Mouse (Mus musculus) neural tube, embryonic 15.5 days (tissue): ENCODE data around the gene Foxo6. TPM values are rescaled to one million over a fixed set of nuclear protein-coding genes. Genes with fewer than 3 reads are reported as not detected.

Source experiments
- ATAC-seq: fragments of 200-750 bp; cut with Nextera tagmentation; 2 replicates; pipeline ENCODE4 v1.8.0; 2017; ENCODE audit warnings: mild to moderate bottlenecking, moderate TSS enrichment, moderate library complexity; ENCODE audit not compliant: low FRiP score
- H3K27ac ChIP-seq: fragments of 300-500 bp; sonication (generic); replicated peaks from 2 replicates; pipeline ENCODE4 v1.5.1; 2015; ENCODE audit warnings: mild to moderate bottlenecking, inconsistent platforms
- H3K27me3 ChIP-seq: fragments of 300-500 bp; sonication (generic); replicated peaks from 2 replicates; pipeline ENCODE4 v1.6.1; 2015; ENCODE audit warnings: inconsistent platforms
- H3K36me3 ChIP-seq: fragments of 300-500 bp; sonication (generic); 2 replicates; pipeline ENCODE4 v1.6.1; 2015; ENCODE audit warnings: inconsistent platforms
- H3K4me1 ChIP-seq: fragments of 300-500 bp; sonication (generic); 2 replicates; pipeline ENCODE4 v1.6.1; 2015; ENCODE audit warnings: inconsistent platforms
- H3K4me2 ChIP-seq: fragments of 300-500 bp; sonication (generic); 2 replicates; pipeline ENCODE4 v1.6.1; 2015; ENCODE audit warnings: inconsistent platforms, mild to moderate bottlenecking, moderate library complexity
- H3K4me3 ChIP-seq: fragments of 300-500 bp; sonication (generic); replicated peaks from 2 replicates; pipeline ENCODE4 v1.5.1; 2015; ENCODE audit warnings: mild to moderate bottlenecking, inconsistent platforms
- H3K9ac ChIP-seq: fragments of 300-500 bp; sonication (generic); replicated peaks from 2 replicates; pipeline ENCODE4 v1.6.1; 2015; ENCODE audit warnings: mild to moderate bottlenecking, inconsistent platforms
- H3K9me3 ChIP-seq: fragments of 300-500 bp; sonication (generic); replicated peaks from 2 replicates; pipeline ENCODE4 v1.6.1; 2016; ENCODE audit warnings: inconsistent platforms
- WGBS: fragments of 180-500 bp; shearing (Covaris S2); methylation state at CpG from one replicate; pipeline ENCODE4 v1.1.7; 2015; ENCODE audit warnings: mixed read lengths; 5-methylcytosine and 5-hydroxymethylcytosine counted together
- polyA plus RNA-seq: library from polyadenylated mRNA; unstranded; fragments of >200 nt; fragmentation: Nextera tagmentation; extraction: Ambion mirVana; gene quantifications from 2 replicates; pipeline ENCODE4 v1.2.1, GENCODE M21; 2015

Gene Foxo6
- polyA plus RNA-seq, 1 experiment from 2014 or later, result 1.0 TPM

GRCm38 (mm10) chr4:120268214-120269061 lies 18.7 kb downstream of the Foxo6 start:
- peaks cover 62% of the 10 kb centered on the region for H3K4me1 ChIP-seq
- 7% methylated on average over 61 of the region's 112 CpGs for WGBS
- ATAC-seq, result no peak

GRCm38 (mm10) chr4:120267683-120268082 lies 19.5 kb downstream of the Foxo6 start:
- WGBS, result 12% methylated on average over 25 of the region's 25 CpGs
- H3K27me3 ChIP-seq, result peaks cover 69% of the 10 kb centered on the region

More at GRCm38 (mm10) chr4:120268214-120269061, 18.7 kb downstream of the Foxo6 start:
- Histone ChIP-seq H3K9ac (peak overlapping the region; percentile 26; the same call in 1 of the 2 replicates), H3K27ac (no peak overlapping the region), H3K36me3 (no peaks in the 10 kb centered on the region), H3K4me3 (peak overlapping the region; percentile 30), H3K4me2 (peak overlapping the region; percentile 63), H3K27me3 (peaks cover 69% of the 10 kb centered on the region), H3K9me3 (no peaks in the 10 kb centered on the region)

GRCm38 (mm10) chr4:120267136-120267535 lies 20.0 kb downstream of the Foxo6 start:
- Histone ChIP-seq H3K4me3 (no peak overlapping the region), H3K9me3 (no peaks in the 10 kb centered on the region), H3K4me1 (peaks cover 70% of the 10 kb centered on the region), H3K27ac (no peak overlapping the region), H3K9ac (no peak overlapping the region), H3K4me2 (no peak overlapping the region), H3K27me3 (peaks cover 67% of the 10 kb centered on the region), H3K36me3 (no peaks in the 10 kb centered on the region)
- ATAC-seq, result no peak
- 35% methylated on average over 24 of the region's 24 CpGs for WGBS

More at GRCm38 (mm10) chr4:120267683-120268082, 19.5 kb downstream of the Foxo6 start:
- H3K36me3 ChIP-seq, result no peaks in the 10 kb centered on the region
- H3K9ac ChIP-seq, result 0 out of 2 replicates have a peak overlapping the region, but pooled peaks have one; percentile 26
- H3K27ac ChIP-seq, result no peak overlapping the region
- H3K4me1 ChIP-seq, result peaks cover 70% of the 10 kb centered on the region
- no peaks in the 10 kb centered on the region for H3K9me3 ChIP-seq
- H3K4me3 ChIP-seq, result peak overlapping the region; percentile 30
- no peak for ATAC-seq
- peak overlapping the region; percentile 63 for H3K4me2 ChIP-seq

DNA sequence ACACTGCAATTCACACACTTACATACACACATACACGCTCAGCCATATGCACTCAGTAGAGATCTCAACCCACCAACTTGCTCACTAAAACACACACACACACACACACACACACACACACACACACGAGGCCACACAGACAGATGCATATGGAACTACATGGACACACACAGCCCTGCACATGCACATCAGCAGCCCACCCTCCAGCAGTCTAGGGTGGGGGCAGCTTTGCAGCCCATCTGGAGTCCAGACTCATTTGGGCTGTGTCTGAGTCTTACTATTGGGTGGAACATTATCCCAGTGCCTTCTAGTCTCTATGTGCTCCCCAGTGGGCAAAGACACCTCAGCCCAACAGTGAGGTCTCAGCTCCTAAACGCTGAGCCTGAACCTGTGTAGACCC lies 23.0 kb downstream of the Foxo6 start:
- H3K9ac ChIP-seq, result no peak overlapping the region
- ATAC-seq, result no peak
- no peaks in the 10 kb centered on the region for H3K36me3 ChIP-seq
- WGBS, result 51% methylated on average over 3 of the region's 3 CpGs
- peaks cover 62% of the 10 kb centered on the region for H3K4me1 ChIP-seq
- no peaks in the 10 kb centered on the region for H3K9me3 ChIP-seq
- H3K27me3 ChIP-seq, result peaks cover 53% of the 10 kb centered on the region
- no peak overlapping the region for H3K4me3 ChIP-seq
- no peak overlapping the region for H3K4me2 ChIP-seq
- no peak overlapping the region for H3K27ac ChIP-seq

DNA sequence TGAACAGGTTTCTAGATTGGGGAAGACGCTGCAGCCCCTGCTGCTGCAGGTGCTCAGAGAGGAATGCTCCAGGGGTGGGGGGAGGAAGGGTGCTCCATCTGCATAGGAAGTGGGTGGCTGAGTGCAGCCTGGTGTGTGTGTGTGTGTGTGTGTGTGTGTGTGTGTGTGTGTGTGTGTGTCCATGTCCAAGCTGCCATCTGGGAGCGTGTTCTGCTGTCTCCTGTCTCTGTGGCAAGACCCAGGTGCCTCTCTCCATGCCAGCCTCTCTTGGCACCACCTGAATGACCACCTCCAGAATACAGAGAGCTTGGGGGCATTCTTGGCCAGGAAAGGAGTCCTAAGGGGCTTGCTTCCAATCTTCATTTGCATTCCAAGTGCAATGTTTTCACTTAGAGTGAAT lies 24.4 kb downstream of the Foxo6 start:
- Histone ChIP-seq H3K27me3 (peaks cover 42% of the 10 kb centered on the region), H3K36me3 (no peaks in the 10 kb centered on the region), H3K4me3 (no peak overlapping the region), H3K9me3 (no peaks in the 10 kb centered on the region), H3K4me1 (peaks cover 52% of the 10 kb centered on the region), H3K27ac (peak overlapping the region; percentile 37), H3K4me2 (no peak overlapping the region), H3K9ac (no peak overlapping the region)
- ATAC-seq, result no peak
- WGBS, result 15% methylated on average over 2 of the region's 2 CpGs

DNA sequence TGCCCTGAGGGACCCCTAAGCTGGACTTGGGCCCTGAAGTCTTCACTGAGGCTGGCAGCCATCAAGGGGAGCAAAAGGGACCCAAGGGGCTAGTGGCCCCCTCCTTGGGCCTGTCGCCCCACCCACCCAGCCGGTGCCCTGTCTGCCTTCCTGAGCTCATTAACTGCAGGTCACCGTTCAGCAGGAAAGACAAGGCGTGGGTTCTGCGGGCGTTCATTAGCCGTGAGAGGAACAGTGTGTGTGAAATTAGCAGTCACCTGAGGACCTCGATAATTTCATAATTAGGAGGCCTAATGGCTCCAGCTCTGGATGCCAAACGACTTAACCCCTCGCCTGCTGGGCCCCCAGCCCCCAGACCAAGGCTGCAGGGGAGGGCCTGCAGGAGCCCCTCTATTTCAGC lies 24.9 kb downstream of the Foxo6 start:
- no peak overlapping the region for H3K4me2 ChIP-seq
- H3K4me1 ChIP-seq, result peaks cover 46% of the 10 kb centered on the region
- H3K36me3 ChIP-seq, result no peaks in the 10 kb centered on the region
- H3K27ac ChIP-seq, result peak overlapping the region; percentile 37; the same call in 1 of the 2 replicates
- H3K9ac ChIP-seq, result no peak overlapping the region
- no peak for ATAC-seq
- H3K27me3 ChIP-seq, result peaks cover 40% of the 10 kb centered on the region
- no peak overlapping the region for H3K4me3 ChIP-seq
- 26% methylated on average over 10 of the region's 10 CpGs for WGBS
- no peaks in the 10 kb centered on the region for H3K9me3 ChIP-seq

DNA sequence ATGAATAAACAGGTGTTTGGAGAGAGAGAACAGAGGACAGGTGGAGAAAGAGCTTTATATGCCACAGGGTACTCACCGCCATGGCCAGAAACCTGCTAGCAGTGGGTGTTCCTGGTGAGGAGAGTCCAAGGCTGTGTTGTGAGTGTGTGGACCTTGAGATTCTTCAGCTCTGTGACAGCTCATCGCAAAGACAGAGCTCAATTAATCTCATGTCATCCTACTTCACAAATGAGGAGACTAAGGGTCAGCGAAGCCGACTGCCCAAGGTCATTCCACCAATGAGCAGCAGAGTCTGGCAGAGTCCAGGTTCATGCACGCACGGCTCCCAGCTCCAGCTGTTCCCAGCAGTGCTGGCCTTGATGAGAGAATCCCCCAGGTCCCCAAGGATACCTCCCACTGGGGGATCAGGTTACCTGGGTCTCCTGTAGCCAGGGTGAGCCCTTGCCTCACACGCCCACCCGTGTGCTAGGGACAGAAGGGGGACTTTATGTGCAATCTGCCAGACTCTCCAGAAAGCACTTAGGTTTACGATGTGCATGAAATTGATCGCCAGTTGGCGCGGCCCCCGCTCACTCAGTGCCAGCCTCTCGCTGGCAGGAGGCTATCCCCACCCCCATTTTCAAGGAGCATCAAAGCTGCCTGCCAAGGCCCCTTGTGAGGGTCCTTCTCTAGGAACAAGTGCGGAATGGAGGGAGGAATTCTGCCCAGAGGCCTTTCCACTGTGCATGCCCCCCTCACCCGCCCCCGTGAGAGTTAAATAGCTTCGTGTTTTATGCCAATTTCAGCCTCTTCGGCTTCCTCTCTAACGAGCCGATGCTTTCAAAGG lies 27.6 kb downstream of the Foxo6 start:
- Histone ChIP-seq H3K4me3 (no peak overlapping the region), H3K9me3 (no peaks in the 10 kb centered on the region), H3K4me2 (peak overlapping the region; percentile 34), H3K27ac (peak overlapping the region; percentile 48; the same call in 1 of the 2 replicates), H3K27me3 (peaks cover 18% of the 10 kb centered on the region), H3K4me1 (peaks cover 52% of the 10 kb centered on the region), H3K9ac (0 out of 2 replicates have a peak overlapping the region, but pooled peaks have one; percentile 14), H3K36me3 (no peaks in the 10 kb centered on the region)
- 19% methylated on average over 21 of the region's 21 CpGs for WGBS
- peak; percentile 62 for ATAC-seq

DNA sequence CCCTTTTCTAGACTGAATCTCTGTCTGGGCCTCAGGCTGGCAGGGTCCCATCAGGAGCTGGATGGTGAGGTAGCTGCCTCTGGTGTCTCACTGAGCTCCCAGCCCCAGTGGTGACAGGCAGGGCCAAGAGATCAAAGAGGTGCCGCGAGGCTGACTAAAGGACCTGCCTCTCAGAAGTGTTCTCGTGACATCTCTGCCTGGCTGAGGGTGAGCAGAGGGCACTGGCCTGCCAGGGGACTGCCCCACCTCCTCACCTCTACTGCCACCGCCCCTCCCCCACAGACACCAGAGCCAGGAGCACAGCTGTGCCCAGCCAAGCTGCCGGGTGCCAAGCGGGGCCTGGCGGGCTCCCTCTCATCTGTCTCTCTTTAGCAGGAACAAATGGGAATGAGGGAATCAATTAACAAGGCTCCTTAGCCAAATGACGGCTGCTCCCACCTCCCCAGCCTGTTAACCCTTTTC lies 38.3 kb downstream of the Foxo6 start:
- Histone ChIP-seq H3K4me1 (peaks cover 56% of the 10 kb centered on the region), H3K4me2 (no peak overlapping the region), H3K9me3 (no peaks in the 10 kb centered on the region), H3K27me3 (no peaks in the 10 kb centered on the region), H3K36me3 (no peaks in the 10 kb centered on the region), H3K27ac (peak overlapping the region; percentile 56; the same call in 1 of the 2 replicates), H3K9ac (no peak overlapping the region), H3K4me3 (no peak overlapping the region)
- peak; percentile 36; the same call in 1 of the 2 replicates for ATAC-seq
- WGBS, result 4% methylated on average over 8 of the region's 8 CpGs

GRCm38 (mm10) chr4:120247412-120247811 lies 39.7 kb downstream of the Foxo6 start:
- Histone ChIP-seq H3K9ac (no peak overlapping the region), H3K4me3 (no peak overlapping the region), H3K36me3 (no peaks in the 10 kb centered on the region), H3K9me3 (no peaks in the 10 kb centered on the region), H3K4me1 (peaks cover 53% of the 10 kb centered on the region), H3K27ac (0 out of 2 replicates have a peak overlapping the region, but pooled peaks have one; percentile 13), H3K4me2 (no peak overlapping the region), H3K27me3 (no peaks in the 10 kb centered on the region)
- WGBS, result 26% methylated on average over 5 of the region's 5 CpGs
- ATAC-seq, result no peak

GRCm38 (mm10) chr4:120246086-120246485 lies 41.1 kb downstream of the Foxo6 start:
- ATAC-seq, result no peak
- Histone ChIP-seq H3K4me2 (no peak overlapping the region), H3K4me1 (peaks cover 52% of the 10 kb centered on the region), H3K36me3 (no peaks in the 10 kb centered on the region), H3K27me3 (no peaks in the 10 kb centered on the region), H3K27ac (no peak overlapping the region), H3K9ac (no peak overlapping the region), H3K9me3 (no peaks in the 10 kb centered on the region), H3K4me3 (no peak overlapping the region)
- 94% methylated on average over 6 of the region's 6 CpGs for WGBS

- 0% methylated on average over 10 of the region's 10 CpGs for WGBS
- Histone ChIP-seq H3K27me3 (no peaks in the 10 kb centered on the region), H3K9me3 (no peaks in the 10 kb centered on the region), H3K27ac (peak overlapping the region; percentile 42), H3K4me1 (peaks cover 40% of the 10 kb centered on the region), H3K36me3 (no peaks in the 10 kb centered on the region), H3K9ac (no peak overlapping the region; the same call in 1 of the 2 replicates), H3K4me3 (no peak overlapping the region), H3K4me2 (peak overlapping the region; percentile 39)
- peak; percentile 83 for ATAC-seq
These were observed 44.3 kb downstream of the Foxo6 start for GRCm38 (mm10) chr4:120242783-120243262.
